Mouse (Mus musculus) gastrocnemius, adult 8-10 months (tissue): ENCODE results near the gene Gm20662. TPM values are rescaled to one million over a fixed set of nuclear protein-coding genes. Genes with fewer than 3 reads are reported as not detected.

ENCODE experiments used
- DNase-seq, 2 experiments: peaks; one replicate each; pipeline ENCODE4 v3.0.0; 2022; ENCODE audit warnings: low spot score in 2 of 2
- total RNA-seq, 4 experiments: library from RNA; stranded (reverse); gene quantifications; 2 replicates each; pipeline ENCODE4 v1.2.4; 2022

Gene Gm20662
- total RNA-seq, 4 experiments from 2014 or later: 1.3 to 1.9 (median 1.3) TPM; not detected in 1

DNA sequence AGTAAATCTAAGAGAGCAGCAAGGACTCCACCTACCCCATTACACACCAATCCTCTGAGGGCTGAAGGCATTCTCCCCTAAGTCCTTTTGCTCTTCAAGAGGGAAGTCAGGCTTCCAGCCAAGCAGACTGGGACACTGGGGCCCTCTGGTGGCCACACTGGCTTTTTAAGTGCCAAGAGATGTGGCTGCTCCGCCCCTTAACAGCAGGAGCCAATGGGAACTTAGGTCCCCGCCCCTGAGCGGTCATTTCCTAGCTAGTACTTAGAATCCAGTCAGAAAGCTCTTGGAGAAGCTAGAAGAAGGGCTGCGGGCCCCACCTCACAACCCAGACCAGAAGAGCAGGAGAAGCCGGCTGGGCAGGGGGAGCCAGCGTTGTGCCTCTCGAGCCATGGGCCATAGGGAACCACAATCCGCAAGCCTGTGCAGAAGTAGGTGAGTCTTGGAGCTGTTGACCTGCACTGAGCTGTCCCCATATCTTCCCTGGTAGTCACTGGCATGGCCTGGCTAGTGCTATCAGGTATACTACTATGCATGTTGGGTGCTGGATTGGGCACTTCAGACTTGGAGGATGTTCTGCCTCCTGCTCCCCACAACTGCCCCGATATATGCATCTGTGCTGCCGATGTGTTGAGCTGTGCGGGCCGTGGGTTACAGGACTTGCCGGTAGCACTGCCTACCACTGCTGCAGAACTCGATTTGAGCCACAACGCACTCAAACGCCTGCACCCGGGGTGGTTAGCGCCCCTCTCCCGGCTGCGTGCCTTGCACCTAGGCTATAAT lies 56.9 kb downstream of the Gm20662 start, which contains the start of gene Amigo3:
Gene Amigo3 (plus strand): TSS at position 275 of the 780 bp plus-strand sequence.
- peak; percentile 97 to 98 for DNase-seq

DNA sequence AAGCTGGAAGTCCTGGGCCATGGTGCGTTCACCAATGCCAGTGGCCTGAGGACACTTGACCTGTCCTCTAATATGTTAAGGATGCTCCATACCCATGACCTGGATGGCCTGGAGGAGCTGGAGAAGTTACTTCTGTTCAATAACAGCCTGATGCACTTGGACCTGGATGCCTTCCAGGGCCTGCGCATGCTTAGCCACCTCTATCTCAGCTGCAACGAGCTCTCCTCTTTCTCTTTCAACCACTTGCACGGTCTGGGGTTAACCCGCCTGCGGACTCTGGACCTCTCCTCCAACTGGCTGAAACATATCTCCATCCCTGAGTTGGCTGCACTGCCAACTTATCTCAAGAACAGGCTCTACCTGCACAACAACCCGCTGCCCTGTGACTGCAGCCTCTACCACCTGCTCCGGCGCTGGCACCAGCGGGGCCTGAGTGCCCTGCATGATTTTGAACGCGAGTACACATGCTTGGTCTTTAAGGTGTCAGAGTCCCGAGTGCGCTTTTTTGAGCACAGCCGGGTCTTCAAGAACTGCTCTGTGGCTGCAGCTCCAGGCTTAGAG lies 57.6 kb downstream of the Gm20662 start:
- peak in 1 of 2 experiments; percentile 20 for DNase-seq

DNA sequence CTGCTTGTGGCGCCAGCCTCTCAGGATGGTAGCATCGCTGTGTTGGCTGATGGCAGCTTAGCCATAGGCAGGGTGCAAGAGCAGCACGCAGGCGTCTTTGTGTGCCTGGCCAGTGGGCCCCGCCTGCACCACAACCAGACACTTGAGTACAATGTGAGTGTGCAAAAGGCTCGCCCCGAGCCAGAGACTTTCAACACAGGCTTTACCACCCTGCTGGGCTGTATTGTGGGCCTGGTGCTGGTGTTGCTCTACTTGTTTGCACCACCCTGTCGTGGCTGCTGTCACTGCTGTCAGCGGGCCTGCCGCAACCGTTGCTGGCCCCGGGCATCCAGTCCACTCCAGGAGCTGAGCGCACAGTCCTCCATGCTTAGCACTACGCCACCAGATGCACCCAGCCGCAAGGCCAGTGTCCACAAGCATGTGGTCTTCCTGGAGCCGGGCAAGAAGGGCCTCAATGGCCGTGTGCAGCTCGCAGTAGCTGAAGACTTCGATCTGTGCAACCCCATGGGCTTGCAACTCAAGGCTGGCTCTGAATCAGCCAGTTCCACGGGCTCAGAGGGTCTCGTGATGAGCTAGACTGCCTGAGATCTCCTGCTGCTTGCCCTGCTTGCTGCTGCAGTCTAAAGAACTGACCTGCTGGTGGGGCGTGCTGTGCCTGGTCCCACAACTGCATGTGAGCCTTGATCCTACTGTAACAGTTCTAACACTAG lies 58.3 kb downstream of the Gm20662 start:
- peak in 1 of 2 experiments; percentile 6 for DNase-seq

DNA sequence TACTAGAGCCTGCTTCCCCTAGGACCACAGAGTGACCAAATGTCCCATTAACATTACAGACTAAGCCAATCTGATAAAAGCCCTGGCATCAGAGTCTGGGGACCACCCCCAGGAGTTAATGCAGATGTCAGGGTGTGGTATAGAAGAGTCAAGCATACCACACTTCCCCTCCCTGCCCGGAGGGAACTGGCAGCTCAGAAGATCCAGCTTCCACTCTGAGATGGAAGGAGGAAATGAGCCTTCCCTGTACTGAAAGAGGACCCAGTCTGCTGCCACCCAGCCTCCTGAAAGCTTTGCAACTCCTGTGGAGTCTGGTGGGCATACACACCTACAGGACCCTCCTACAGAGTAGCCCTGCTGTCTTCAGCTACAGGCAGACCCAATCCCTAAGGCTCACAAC lies 58.9 kb downstream of the Gm20662 start:
- no peak for DNase-seq

DNA sequence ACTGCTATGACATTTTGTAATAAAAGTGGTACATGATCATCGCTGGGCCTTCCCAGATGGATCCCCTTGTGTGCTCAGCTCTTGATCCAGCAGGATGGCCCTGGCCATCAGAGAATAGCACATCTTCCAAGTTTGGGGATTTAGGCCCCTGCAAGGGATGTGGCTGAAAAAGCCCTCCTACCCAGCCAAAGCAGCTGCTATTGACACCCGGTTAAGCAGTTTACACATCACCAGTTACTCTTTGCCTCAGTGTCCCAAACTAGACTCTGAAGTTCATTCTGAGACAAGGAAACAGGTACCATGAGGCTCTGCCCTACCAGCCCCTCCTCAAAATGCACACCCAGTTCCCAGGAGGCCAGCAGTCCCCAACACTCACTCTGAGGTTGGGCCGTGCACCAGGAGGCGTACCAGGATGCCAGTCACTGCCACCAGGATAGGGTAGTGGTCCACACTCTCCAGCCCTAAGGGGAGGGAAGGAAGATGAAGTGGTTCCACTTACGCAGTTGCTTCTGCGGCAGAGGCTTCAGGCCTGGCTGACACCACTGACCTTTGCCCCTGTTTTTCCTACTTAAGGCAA lies 59.6 kb downstream of the Gm20662 start:
- DNase-seq: no peak

DNA sequence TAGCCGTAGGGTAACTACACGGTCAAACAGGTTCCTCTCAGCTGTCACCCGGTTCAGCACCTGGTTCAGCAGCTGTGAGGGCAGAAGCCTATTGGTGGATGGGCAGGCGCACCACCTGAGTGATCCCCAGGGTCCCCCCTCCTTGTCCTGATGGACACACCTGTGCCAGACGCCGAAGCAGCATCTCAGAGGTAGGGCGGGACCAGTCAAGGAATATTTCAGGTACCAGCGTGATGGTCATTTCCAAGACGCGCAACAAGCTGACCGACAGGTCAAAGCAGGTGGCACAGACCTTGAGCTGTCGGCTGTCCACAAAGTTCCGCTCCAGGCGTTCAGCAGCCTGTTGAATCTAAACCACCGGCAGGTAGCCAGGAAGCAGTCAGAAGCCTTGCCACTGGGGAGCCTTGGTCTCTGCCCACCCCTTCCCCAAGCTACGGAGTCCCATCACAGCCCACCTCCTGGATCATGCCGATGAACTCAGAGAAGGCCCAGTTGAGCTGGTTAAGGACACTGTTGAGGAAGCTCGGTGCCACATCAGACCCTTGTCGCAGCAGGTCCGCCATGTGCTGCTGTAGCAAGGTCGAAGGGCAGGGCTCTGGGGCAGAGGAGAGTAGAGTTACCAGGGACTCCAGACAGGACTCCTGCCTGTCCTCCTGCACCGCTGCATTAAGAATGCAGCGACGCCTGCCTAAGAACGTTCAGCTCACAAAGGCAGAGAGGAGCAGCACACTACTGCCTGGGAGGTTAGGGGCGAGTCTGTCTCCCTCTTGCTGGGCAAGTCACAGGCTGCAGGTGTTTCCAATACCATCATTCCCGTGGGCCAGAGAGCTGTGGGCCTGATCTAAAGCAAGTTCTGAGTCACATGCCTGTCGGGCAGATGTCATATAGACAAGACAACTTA lies 60.5 kb downstream of the Gm20662 start:
- DNase-seq: no peak

DNA sequence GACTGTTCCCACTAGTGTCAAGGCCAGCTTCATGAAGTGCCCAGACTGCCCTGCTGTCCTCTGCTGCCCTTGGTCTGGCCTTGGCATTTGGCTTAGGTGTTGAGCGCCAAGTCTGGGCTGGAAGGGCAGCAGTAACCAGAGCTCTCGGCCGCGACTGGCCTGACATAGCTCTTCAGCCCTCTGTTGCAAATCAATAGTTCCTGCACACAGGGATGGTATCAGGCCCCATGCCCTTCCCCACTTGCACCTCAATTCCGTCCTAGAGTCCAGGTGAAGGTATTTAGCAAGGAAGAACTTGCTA lies 61.1 kb downstream of the Gm20662 start:
- peak; percentile 55 to 77 for DNase-seq

DNA sequence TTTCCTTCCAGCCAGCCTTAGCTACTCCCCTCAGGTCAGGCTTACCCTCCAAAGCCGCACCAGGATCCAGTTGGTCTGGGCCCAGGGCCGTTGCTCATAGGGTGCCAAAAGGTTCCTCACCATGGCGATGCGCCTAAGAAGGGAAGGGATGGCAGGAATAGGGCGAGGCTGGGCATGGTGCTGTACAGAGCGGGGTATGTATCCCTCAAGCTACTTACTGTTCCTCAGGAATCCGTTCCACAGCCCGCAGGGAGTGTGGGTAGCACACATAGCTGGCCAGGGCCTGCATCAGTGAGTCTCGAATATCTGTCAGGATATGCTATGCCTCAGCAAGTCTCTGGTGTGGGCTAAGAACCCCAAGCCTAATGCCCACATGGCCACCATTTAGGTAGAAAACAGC lies 62.1 kb downstream of the Gm20662 start:
- no peak for DNase-seq

DNA sequence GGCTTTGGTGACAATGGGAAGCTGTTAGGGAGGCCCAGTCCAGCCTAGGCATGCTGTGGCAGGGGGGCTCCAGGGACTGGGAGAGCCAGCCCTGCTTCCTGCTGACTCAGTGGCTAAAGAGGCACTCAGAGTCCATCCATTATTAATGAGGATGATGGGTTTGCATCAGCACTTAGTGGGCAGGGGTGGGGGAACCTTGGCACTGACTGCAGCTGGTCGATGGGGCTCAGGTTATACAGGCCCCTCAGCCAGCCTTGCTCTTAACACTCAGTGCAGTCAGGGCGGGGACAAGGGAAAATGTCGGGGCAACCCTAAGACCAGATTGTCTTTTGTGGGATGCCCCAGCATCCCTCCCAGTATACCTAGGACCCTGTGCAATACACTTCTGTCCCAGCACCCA lies 66.0 kb downstream of the Gm20662 start:
- DNase-seq: no peak

DNA sequence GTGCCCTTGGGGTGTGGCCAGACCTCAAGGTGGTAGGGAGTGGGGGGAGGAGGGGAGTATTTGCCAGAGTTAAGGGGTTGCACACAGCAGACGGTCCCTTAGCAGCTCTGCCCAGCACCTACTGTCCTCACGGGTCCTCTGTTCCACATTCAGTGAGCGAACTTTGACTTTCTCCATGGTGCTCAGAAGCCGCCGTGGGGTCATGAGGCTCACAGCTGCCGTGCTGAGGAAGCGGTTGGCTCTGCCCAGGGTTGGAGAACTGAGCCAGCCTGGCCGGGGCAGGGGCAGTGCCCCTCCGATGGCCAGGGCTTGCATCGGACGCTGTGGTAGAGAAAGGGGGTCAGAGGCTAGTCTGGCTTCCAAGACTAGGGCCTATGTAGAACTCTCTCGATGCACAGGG lies 67.2 kb downstream of the Gm20662 start:
- no peak for DNase-seq

DNA sequence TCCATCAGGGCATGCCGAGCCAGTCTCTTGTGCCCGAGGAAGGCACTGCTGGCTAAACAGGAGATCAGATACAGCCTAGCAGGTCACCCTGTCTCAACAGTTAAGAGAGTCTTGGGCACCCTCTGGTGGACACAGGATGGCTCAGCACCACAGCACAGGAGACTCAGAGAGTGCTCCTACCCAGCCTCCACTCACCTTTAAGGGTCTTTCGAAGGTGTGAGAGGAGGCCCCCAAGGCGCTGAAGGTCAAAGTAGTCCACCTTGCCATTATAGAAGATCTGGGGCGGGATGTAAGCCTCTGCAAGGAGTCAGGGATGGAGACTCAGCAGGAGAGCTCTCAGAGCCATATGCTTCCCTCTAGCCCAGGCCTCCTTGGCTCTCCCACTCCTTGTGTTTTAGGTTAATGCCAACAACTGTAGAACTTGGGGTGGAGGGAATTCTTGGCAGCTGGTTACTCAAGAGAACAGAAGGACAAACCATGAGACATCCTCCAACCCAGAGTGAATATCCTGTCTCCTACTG lies 69.4 kb downstream of the Gm20662 start:
- DNase-seq: peak; percentile 65 to 68

DNA sequence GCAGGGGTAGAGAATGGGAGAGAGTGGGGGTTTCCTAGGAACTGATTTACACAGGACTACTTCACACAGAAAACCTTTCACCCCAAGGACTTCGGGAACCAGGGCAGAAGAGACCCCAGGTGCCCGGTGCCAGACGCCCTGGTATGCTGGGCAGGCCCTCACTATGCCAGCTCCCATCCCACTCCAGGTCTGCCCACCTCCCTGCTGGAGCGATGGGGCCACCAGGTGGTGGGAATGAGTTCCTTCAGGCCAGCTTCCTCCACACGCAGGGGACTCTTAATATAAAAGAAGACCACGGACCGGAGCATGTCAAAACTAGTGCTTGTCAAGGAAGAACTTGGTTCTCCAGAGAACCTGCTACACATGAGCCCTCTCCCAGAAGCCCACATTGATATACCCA lies 71.0 kb downstream of the Gm20662 start:
- no peak for DNase-seq

DNA sequence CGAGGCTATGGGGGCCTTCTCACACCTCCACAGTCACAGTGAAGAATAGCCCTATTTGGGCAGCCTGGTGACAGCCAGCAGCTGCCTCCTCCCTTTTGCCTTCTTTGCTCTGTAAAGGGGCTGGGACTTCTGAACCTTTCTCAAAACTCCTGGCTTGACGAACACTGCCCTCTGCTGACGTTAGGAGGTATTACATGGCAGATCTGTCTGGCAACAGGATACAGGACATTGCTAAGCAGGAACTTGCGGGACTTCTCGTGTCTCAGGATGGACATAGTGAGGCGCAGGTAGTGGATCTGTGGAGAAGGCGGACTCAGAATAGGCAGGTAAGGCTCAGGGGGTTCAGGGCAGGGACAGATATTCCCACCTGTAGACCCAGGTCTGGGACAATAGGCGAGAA lies 71.8 kb downstream of the Gm20662 start:
- peak; percentile 79 to 81 for DNase-seq

DNA sequence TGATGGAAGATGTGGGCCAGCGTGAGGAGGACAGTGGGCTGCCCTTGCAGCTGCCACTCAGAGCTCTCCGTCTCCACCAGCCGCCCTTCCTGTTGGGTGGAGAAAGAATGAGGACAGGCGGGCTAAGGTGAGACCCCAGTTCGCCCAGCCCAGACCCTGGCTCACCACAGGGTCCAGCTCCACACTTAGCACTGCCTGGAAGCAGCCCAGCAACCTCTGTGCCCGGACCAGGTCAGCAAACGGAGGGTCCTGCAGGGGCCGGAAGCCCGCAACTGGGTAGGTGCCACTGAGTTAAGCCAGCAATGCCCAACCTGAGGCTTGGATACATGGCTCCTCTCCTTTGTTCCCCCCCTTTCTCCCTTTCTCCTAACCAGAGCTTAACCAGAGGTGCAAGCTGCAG lies 72.9 kb downstream of the Gm20662 start:
- DNase-seq: no peak

DNA sequence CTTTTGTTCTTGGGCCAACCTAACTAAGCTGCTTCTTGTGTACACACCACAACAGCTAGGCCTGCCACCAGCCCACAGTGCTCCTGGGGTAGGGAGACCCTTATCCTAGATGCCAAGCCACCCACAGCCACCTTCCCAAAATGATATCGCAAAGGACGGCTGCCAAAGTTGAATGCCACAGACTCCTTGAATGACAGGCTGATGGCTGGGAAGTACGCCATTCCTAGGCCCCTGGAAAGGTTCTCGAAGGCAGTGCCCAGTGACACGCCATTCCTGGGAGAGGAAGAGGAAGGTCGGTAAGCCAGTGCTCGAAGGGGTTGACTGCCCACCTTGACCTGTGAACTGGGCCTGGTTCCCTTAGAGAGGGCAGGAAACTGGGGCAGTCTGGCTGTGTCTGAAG lies 73.4 kb downstream of the Gm20662 start:
- no peak for DNase-seq

DNA sequence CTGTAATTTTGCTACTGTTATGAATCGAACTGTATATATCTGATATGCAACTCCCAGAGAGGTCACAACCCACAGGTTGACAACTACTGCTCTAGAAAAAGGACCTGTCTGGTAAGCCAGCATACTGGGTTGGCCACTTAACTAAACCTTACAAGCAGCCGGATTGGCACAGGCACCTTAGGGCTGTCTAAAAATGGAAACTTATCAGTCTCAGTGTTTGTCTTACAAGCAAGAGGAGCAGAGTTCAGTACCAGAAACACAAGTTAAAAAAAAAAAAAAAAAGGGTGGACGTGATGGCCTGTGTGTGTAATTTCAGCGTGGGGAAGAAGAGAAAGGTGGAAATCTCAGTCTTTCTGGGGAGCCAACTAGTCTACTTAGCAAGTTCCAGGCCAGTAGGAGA lies 75.7 kb downstream of the Gm20662 start:
- no peak for DNase-seq

DNA sequence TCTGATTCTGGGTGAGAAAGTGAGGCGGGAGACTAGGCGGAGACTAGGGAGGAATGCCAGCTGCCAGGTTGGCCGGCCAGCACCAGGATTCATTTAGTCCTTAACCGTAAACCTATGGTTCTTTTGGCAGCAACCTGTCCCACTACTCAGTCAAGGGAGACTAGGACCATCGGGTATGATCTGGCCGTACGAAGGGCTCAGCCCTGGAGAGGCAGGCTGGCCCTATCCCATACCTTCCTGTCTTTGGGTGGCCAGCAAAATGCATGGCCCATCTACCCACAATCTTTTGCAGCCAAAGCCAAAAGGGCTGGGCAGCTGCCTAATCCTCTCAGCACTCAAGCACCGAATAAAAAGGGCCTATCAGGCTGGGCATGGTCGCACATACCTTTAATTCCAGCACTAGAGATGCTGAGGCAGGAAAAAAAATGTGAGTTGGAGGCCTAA lies 76.4 kb downstream of the Gm20662 start:
- no peak for DNase-seq

DNA sequence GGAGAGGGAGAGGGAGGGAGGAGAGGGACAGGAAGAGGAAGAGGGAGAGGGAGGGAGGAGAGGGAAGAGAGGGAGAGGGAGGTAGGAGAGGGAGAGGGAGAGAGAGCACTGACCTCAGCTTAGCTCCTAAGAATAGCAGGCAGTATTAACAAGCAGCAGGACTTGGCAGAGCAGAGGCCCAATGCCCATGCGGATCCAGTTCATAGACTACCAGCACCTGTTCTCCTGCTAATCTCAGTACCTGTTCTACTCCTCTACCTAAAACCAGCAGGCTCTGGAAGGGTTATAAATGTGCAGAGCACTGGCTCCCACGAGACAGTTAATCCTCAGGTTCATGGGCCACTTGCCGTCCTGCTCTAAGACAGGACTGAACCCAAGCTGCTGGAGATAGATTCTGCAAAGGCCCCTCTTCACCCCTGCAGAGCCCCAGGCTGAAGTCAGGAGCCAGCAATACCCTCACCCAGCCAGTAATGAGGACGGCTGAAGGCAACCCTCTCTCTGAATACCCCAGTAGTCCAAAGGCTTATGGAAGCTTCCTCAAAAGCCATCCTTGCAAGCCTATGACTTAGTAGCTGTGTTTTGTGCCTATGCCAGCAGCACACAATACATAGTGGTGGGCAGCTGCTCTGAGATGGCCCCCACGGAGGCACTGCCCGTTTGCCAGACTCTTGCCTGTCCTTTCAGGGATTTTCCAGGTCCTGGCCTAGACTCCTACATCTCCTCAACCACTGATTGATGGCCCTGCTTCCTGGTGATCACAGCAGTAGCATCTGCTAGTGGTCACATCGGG lies 77.2 kb downstream of the Gm20662 start:
- peak; percentile 55 to 66 for DNase-seq

DNA sequence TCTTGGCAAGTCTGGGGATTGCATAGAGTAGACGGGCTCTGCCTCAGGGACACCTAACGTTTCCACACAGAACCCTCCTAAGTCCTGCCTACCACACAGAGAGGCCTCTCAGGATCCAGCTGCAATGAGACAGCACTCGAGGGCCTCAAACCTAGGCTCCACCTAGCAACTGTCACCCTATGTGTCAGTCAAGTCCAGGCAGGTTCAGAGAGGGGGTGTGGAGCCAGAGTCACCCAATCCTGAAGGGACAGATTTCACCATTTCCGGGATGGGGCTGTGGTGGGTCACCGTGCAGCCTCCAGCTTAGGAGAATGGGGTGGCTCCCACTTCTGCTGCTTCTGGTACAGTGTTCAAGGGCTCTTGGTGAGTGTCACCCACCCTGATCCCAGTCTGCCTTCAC lies 84.0 kb downstream of the Gm20662 start, which contains the start of gene Mst1:
Gene Mst1 (plus strand): TSS at position 269 of the 400 bp plus-strand sequence.
- DNase-seq: no peak

DNA sequence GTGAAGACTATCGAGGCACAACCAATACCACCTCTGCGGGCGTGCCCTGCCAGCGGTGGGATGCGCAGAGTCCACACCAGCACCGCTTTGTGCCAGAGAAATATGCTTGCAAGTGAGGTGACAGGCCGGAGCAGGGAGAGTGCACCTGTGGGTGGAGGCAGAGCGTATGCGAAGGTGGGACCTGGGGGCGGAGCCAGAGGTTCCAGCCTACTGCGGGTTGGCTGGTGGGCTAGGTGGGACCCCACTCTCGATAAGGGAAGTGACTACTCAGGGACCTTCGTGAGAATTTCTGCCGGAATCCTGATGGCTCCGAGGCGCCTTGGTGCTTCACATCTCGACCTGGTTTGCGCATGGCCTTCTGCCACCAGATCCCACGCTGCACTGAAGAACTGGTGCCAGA lies 86.4 kb downstream of the Gm20662 start:
- DNase-seq: no peak
